Mouse (Mus musculus): ENCODE measurements at regions not wholly inside any gene's neighbourhood (a gene's known extent, or its start where the extent isn't known, plus 50 kb on each side); places are given as distances from the start of the nearest gene placed in this dataset.

DNA sequence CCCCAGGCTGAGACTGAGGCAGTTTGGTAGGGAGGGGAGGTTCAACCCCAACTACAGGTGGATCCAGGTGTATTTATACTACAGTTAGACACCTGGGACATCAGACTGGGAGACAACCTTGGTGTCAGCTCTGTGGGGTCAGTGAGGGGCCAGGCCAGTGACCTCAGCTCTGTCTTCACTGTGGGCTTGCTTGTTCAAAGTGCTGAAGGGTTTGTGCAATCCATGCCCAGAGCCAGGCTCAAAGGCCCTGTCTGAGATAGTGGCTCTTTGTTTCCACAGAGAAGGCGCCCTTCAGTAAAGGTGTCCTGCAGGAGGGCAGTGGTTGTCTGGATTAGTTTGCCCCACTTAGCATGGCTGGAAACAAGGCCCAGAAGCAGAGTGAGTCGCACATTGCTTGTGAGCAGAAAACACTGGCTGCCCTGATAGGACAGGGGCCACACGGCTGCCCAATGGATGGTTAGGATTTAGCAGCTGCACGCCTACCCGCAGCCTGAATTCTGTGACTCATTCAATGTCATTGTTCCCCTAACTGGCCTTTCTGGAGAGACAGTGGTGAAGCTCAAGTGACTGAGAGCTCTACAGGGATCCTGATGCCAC is 154.7 kb downstream of the Cdh26 start:
- no peak for TF ChIP-seq CTCF (IDR thresholded peaks at IDR 0.05; ENCODE audit: control insufficient read depth, insufficient read depth, insufficient replicate concordance, low read depth, low read length)
- no peak for TF ChIP-seq POLR2A (IDR thresholded peaks at IDR 0.05; ENCODE audit: control insufficient read depth, low read depth, low read length)
